27 mouse cellular contexts compared by ENCODE assay signal in genomic region chr8:57731666-57732065, GRCm38 (mm10).
DNase-seq lines count a peak whose midpoint lies in the region; ATAC-seq and TF ChIP-seq lines count a peak whose summit lies in the region.
"Had no signal": no experiment of that assay in that cellular context is flagged by ENCODE, and none has a peak within 500 bp of the region (broad histone marks: within the 10 kb centered on the region; RNA-seq: fewer than 3 reads in every experiment).

No protein-coding gene starts in this region.

- H3K36me3 ChIP-seq in intestine, embryonic 14.5 days (ENCODE audit: control insufficient read depth, insufficient read depth, low read length), result no peaks in the 10 kb centered on the region
- H3K36me3 ChIP-seq in intestine, postnatal 0 days (ENCODE audit: control insufficient read depth, insufficient read depth), result no peaks in the 10 kb centered on the region
- H3K36me3 ChIP-seq in ES-Bruce4 (ENCODE audit: control insufficient read depth, insufficient read depth, low read length, poor library complexity, severe bottlenecking), result no peaks in the 10 kb centered on the region
- H3K36me3 ChIP-seq in kidney, embryonic 15.5 days, result no peaks in the 10 kb centered on the region
- H3K36me3 ChIP-seq in stomach, embryonic 14.5 days (ENCODE audit: control insufficient read depth, insufficient read depth, low read length), result no peaks in the 10 kb centered on the region
- H3K36me3 ChIP-seq: embryonic facial prominence, embryonic 13.5 days; forebrain, embryonic 10.5 days; forebrain, embryonic 15.5 days; heart, embryonic 13.5 days; hindbrain, embryonic 15.5 days; limb, embryonic 13.5 days; midbrain, embryonic 13.5 days; neural tube, embryonic 15.5 days had no signal

- DNase-seq in intestine, embryonic 14.5 days (ENCODE audit: low spot score), result no peak
- DNase-seq in right cerebral cortex, postnatal 25 days, result no peak
- DNase-seq in gastrocnemius, postnatal 36 days, result no peak
- no peak for DNase-seq in ovary, postnatal 36 days (ENCODE audit: low spot score)
- DNase-seq: adrenal gland, postnatal 14 days; cerebellum, adult 11 months; cerebellum, adult 9-11 months; heart, postnatal 10 days; lung, postnatal 4 days; spleen, adult 18-20 months had no signal

- no peak overlapping the region for H3K4me2 ChIP-seq in intestine, embryonic 14.5 days (ENCODE audit: low read length)
- H3K4me2 ChIP-seq in intestine, postnatal 0 days (replicated peaks; ENCODE audit: low read depth), result no peak overlapping the region
- no peak overlapping the region for H3K4me2 ChIP-seq in kidney, embryonic 15.5 days
- H3K4me2 ChIP-seq in stomach, embryonic 14.5 days (replicated peaks; ENCODE audit: low read depth, low read length), result no peak overlapping the region
- H3K4me2 ChIP-seq: embryonic facial prominence, embryonic 13.5 days; forebrain, embryonic 15.5 days; heart, embryonic 13.5 days; hindbrain, embryonic 15.5 days; limb, embryonic 13.5 days; liver, embryonic 11.5 days; midbrain, embryonic 13.5 days; neural tube, embryonic 15.5 days had no signal

- WGBS in intestine, embryonic 14.5 days, result 52% methylated on average over 8 of the region's 8 CpGs
- 31% methylated on average over 8 of the region's 8 CpGs for WGBS in intestine, postnatal 0 days
- 68% methylated on average over 8 of the region's 8 CpGs for WGBS in kidney, embryonic 15.5 days
- 46% methylated on average over 8 of the region's 8 CpGs for WGBS in stomach, embryonic 14.5 days

- no peaks in the 10 kb centered on the region for H3K9me3 ChIP-seq in intestine, embryonic 14.5 days (ENCODE audit: control insufficient read depth, low read length)
- H3K9me3 ChIP-seq in intestine, postnatal 0 days (ENCODE audit: control insufficient read depth), result no peaks in the 10 kb centered on the region
- no peaks in the 10 kb centered on the region for H3K9me3 ChIP-seq in ES-Bruce4 (replicated peaks; ENCODE audit: control insufficient read depth, insufficient read depth, low read length, poor library complexity, severe bottlenecking)
- H3K9me3 ChIP-seq in kidney, embryonic 15.5 days (replicated peaks), result no peaks in the 10 kb centered on the region
- no peaks in the 10 kb centered on the region for H3K9me3 ChIP-seq in stomach, embryonic 14.5 days (ENCODE audit: control insufficient read depth, low read depth, low read length)
- H3K9me3 ChIP-seq: embryonic facial prominence, embryonic 13.5 days; forebrain, embryonic 10.5 days; forebrain, embryonic 15.5 days; heart, embryonic 13.5 days; hindbrain, embryonic 15.5 days; limb, embryonic 13.5 days; megakaryocyte, embryonic 14.5 days; midbrain, embryonic 13.5 days; neural tube, embryonic 15.5 days had no signal

- H3K4me1 ChIP-seq in intestine, embryonic 14.5 days (replicated peaks; ENCODE audit: control insufficient read depth, insufficient read depth, low read length), result no peaks in the 10 kb centered on the region
- H3K4me1 ChIP-seq in intestine, postnatal 0 days (replicated peaks; ENCODE audit: control insufficient read depth, insufficient read depth, low read length), result no peaks in the 10 kb centered on the region
- H3K4me1 ChIP-seq in ES-Bruce4 (ENCODE audit: control insufficient read depth, insufficient read depth, low read length), result peaks cover 5% of the 10 kb centered on the region
- H3K4me1 ChIP-seq in kidney, embryonic 15.5 days, result no peaks in the 10 kb centered on the region
- no peaks in the 10 kb centered on the region for H3K4me1 ChIP-seq in stomach, embryonic 14.5 days (ENCODE audit: control insufficient read depth, insufficient read depth, low read length)
- H3K4me1 ChIP-seq: embryonic facial prominence, embryonic 13.5 days; forebrain, embryonic 15.5 days; heart, embryonic 13.5 days; hindbrain, embryonic 15.5 days; limb, embryonic 13.5 days; megakaryocyte, embryonic 14.5 days; neural tube, embryonic 15.5 days had no signal

- H3K27me3 ChIP-seq in intestine, embryonic 14.5 days (replicated peaks; ENCODE audit: control insufficient read depth, insufficient read depth, low read length), result no peaks in the 10 kb centered on the region
- no peaks in the 10 kb centered on the region for H3K27me3 ChIP-seq in intestine, postnatal 0 days (replicated peaks; ENCODE audit: control insufficient read depth, insufficient read depth, low read length)
- no peaks in the 10 kb centered on the region for H3K27me3 ChIP-seq in ES-Bruce4 (ENCODE audit: control insufficient read depth, insufficient read depth, low read length, poor library complexity, severe bottlenecking)
- no peaks in the 10 kb centered on the region for H3K27me3 ChIP-seq in kidney, embryonic 15.5 days
- no peaks in the 10 kb centered on the region for H3K27me3 ChIP-seq in stomach, embryonic 14.5 days (ENCODE audit: control insufficient read depth, insufficient read depth, low read length)
- H3K27me3 ChIP-seq: embryonic facial prominence, embryonic 13.5 days; forebrain, embryonic 15.5 days; heart, embryonic 13.5 days; hindbrain, embryonic 15.5 days; limb, embryonic 13.5 days; midbrain, embryonic 13.5 days; neural tube, embryonic 15.5 days had no signal

- TF ChIP-seq EP300 in ES-Bruce4 (IDR thresholded peaks at IDR 0.05; ENCODE audit: insufficient read depth, low read depth, low read length), result no peak

- no peak overlapping the region for H3K4me3 ChIP-seq in intestine, embryonic 14.5 days (ENCODE audit: low read depth, low read length)
- no peak overlapping the region for H3K4me3 ChIP-seq in intestine, postnatal 0 days (ENCODE audit: low read depth, low read length)
- H3K4me3 ChIP-seq in ES-Bruce4 (ENCODE audit: low read depth, low read length), result no peak overlapping the region
- no peak overlapping the region for H3K4me3 ChIP-seq in kidney, embryonic 15.5 days (replicated peaks)
- no peak overlapping the region for H3K4me3 ChIP-seq in stomach, embryonic 14.5 days (ENCODE audit: low read depth, low read length)
- H3K4me3 ChIP-seq: embryonic facial prominence, embryonic 13.5 days; forebrain, embryonic 10.5 days; forebrain, embryonic 15.5 days; heart, embryonic 13.5 days; hindbrain, embryonic 15.5 days; left cerebral cortex, adult 2 months; limb, embryonic 13.5 days; megakaryocyte, embryonic 14.5 days; midbrain, embryonic 13.5 days; neural tube, embryonic 15.5 days had no signal

- peak; percentile 82 for ATAC-seq in intestine, embryonic 14.5 days (replicated peaks; ENCODE audit: low FRiP score, low TSS enrichment, low read depth)
- no peak for ATAC-seq in intestine, postnatal 0 days
- ATAC-seq in kidney, embryonic 15.5 days (replicated peaks; ENCODE audit: low FRiP score), result peak; percentile 46; the same call in 1 of the 2 replicates
- ATAC-seq in stomach, embryonic 14.5 days (ENCODE audit: insufficient number of reproducible peaks, insufficient read depth, low FRiP score, low read depth), result peak; percentile 84; the same call in 1 of the 2 replicates
- ATAC-seq: forebrain, embryonic 15.5 days; midbrain, embryonic 13.5 days; Patski had no signal

- no peak overlapping the region for H3K9ac ChIP-seq in intestine, embryonic 14.5 days (ENCODE audit: low read length)
- no peak overlapping the region for H3K9ac ChIP-seq in intestine, postnatal 0 days (ENCODE audit: low read depth, low read length)
- H3K9ac ChIP-seq in ES-Bruce4 (ENCODE audit: low read depth, poor library complexity, severe bottlenecking), result 0 out of 2 replicates have a peak overlapping the region, but pooled peaks have one; percentile 22
- H3K9ac ChIP-seq in kidney, embryonic 15.5 days, result no peak overlapping the region
- H3K9ac ChIP-seq in stomach, embryonic 14.5 days (replicated peaks; ENCODE audit: low read depth, low read length), result no peak overlapping the region
- H3K9ac ChIP-seq: embryonic facial prominence, embryonic 13.5 days; forebrain, embryonic 15.5 days; heart, embryonic 13.5 days; hindbrain, embryonic 15.5 days; limb, embryonic 13.5 days; midbrain, embryonic 13.5 days; neural tube, embryonic 15.5 days had no signal

- intact Hi-C loops in gastrocnemius, postnatal 36 days (cut with DNase I), result no loop called here

- TF ChIP-seq CTCF in intestine, postnatal 0 days (IDR thresholded peaks at IDR 0.05; ENCODE audit: low read depth), result no peak
- no peak for TF ChIP-seq CTCF in ES-Bruce4 (IDR thresholded peaks at IDR 0.05; ENCODE audit: low read depth, low read length)

- TF ChIP-seq POLR2A in ES-Bruce4 (IDR thresholded peaks at IDR 0.05; ENCODE audit: insufficient read depth, low read length), result no peak

- H3K27ac ChIP-seq in intestine, embryonic 14.5 days (ENCODE audit: low read depth), result no peak overlapping the region
- H3K27ac ChIP-seq in intestine, postnatal 0 days (ENCODE audit: low read depth, low read length), result no peak overlapping the region
- H3K27ac ChIP-seq in ES-Bruce4 (ENCODE audit: insufficient read depth, low read length), result peak overlapping the region; percentile 74; the same call in 1 of the 2 replicates
- no peak overlapping the region for H3K27ac ChIP-seq in kidney, embryonic 15.5 days
- peak overlapping the region; percentile 2; the same call in 1 of the 2 replicates for H3K27ac ChIP-seq in stomach, embryonic 14.5 days (ENCODE audit: low read length)
- H3K27ac ChIP-seq: embryonic facial prominence, embryonic 13.5 days; forebrain, embryonic 10.5 days; forebrain, embryonic 15.5 days; heart, embryonic 13.5 days; hindbrain, embryonic 15.5 days; kidney, postnatal 0 days; left cerebral cortex, adult 2 months; limb, embryonic 13.5 days; midbrain, embryonic 13.5 days; neural tube, embryonic 15.5 days had no signal

Comparison
In these comparisons a context has a peak if more than half of its experiments do, and no peak if none do; other contexts are left out.
1. H3K27ac ChIP-seq: peak in ES-Bruce4 (single experiment) and stomach, embryonic 14.5 days (single experiment); none in intestine, embryonic 14.5 days (single experiment), intestine, postnatal 0 days (single experiment) and kidney, embryonic 15.5 days (single experiment).